Mouse (Mus musculus) erythroblast, embryonic 14.5 days (primary cell): Measurements from ENCODE around the gene Dock1.

Experiments used
- GATA1 ChIP-seq: IDR thresholded peaks from 2 replicates; pipeline ENCODE4 v1.6.1; 2012; ENCODE audit warnings: low read length, inconsistent platforms, mixed read lengths
- TAL1 ChIP-seq: IDR thresholded peaks from 3 replicates; pipeline ENCODE4 v1.6.1; 2012; ENCODE audit warnings: low read length, inconsistent platforms, mixed read lengths

DNA sequence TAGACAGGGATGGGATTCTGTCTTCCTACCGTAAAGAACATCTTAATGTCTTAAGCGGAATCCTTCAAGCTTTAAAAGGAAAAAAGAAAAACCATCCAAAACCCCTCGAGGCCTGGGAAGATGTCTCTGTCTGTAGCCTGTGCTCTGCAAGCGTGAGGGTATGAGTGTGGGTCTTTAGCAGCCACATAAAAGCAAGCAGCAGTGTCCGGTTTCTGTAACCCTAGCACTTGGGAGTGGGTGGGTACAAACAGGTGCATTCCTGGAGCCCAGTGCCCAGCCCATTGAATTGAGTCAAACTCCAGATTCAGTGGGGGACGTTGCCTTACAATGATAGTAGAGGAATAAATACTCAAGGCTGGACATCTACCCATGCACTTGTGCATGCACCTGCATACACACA is 105.9 kb downstream of the Dock1 start:
- no peak for TF ChIP-seq GATA1
- no peak for TF ChIP-seq TAL1
